In genomic region chr13:23698996-23699395, GRCm38 (mm10) we compare ENCODE assay signal across 9 mouse cellular contexts. TPM values are rescaled to one million over a fixed set of nuclear protein-coding genes. Genes with fewer than 3 reads are reported as not detected.
A peak's percentile ranks its signal among the peaks of the same experiment; 100 is the strongest.
DNase-seq lines count a peak whose midpoint lies in the region; ATAC-seq and TF ChIP-seq lines count a peak whose summit lies in the region.
"Had no signal": no experiment of that assay in that cellular context is flagged by ENCODE, and none has a peak within 500 bp of the region (broad histone marks: within the 10 kb centered on the region; RNA-seq: fewer than 3 reads in every experiment).

No protein-coding gene starts in this region.

- intact Hi-C loops in heart, postnatal 10 days (cut with DNase I), result loop anchor here (2.0 to 5.0 kb wide), 3 partner anchors 76 to 1647 kb away; partner anchors contain the start of gene Hist1h1e

- no peaks in the 10 kb centered on the region for H3K27me3 ChIP-seq in thymus, adult 2 months (ENCODE audit: control insufficient read depth, insufficient read depth, low read length)
- H3K27me3 ChIP-seq in liver, embryonic 16.5 days (ENCODE audit: control insufficient read depth, insufficient read depth, low read depth, low read length), result no peaks in the 10 kb centered on the region

- no peaks in the 10 kb centered on the region for H3K9me3 ChIP-seq in liver, embryonic 16.5 days (replicated peaks; ENCODE audit: control insufficient read depth, low read length)

- DNase-seq in heart, adult 11 months, result peak; percentile 83
- no peak for DNase-seq in heart, postnatal 10 days
- DNase-seq in thymus, adult 2 months, result peak; percentile 2
- DNase-seq in thymus, postnatal 4 days, result no peak
- peak; percentile 1 for DNase-seq in yolk sac, embryonic 10.5 days (ENCODE audit: low spot score)
- no peak for DNase-seq in urinary bladder, postnatal 14 days (ENCODE audit: low spot score)
- DNase-seq in urinary bladder, postnatal 4 days (ENCODE audit: low spot score in 2 of 2), result no peak

- H3K36me3 ChIP-seq in thymus, adult 2 months (ENCODE audit: control insufficient read depth, insufficient read depth, low read length), result no peaks in the 10 kb centered on the region
- H3K36me3 ChIP-seq in liver, embryonic 16.5 days (ENCODE audit: control insufficient read depth, insufficient read depth), result no peaks in the 10 kb centered on the region

- H3K9ac ChIP-seq in liver, embryonic 16.5 days (ENCODE audit: low read depth, low read length), result no peak overlapping the region

- peak overlapping the region; percentile 58 for H3K4me2 ChIP-seq in liver, embryonic 16.5 days (ENCODE audit: low read depth, low read length)

- no peak for ATAC-seq in liver, embryonic 16.5 days (ENCODE audit: low read depth)

- 93% methylated on average over 6 of the region's 6 CpGs for WGBS in thymus, adult 2 months
- WGBS in liver, embryonic 16.5 days (ENCODE audit: insufficient replicate concordance), result 69% methylated on average over 6 of the region's 6 CpGs

- H3K4me3 ChIP-seq in thymus, adult 2 months (ENCODE audit: control insufficient read depth, insufficient read depth, low read length), result no peak overlapping the region
- no peak overlapping the region for H3K4me3 ChIP-seq in liver, embryonic 16.5 days (ENCODE audit: low read depth, low read length)

- TF ChIP-seq POLR2A in thymus, adult 2 months (IDR thresholded peaks at IDR 0.05; ENCODE audit: control insufficient read depth, extremely low read depth, insufficient read depth, low read length, poor library complexity), result no peak

- peaks cover 11% of the 10 kb centered on the region for H3K4me1 ChIP-seq in thymus, adult 2 months (replicated peaks; ENCODE audit: control insufficient read depth, insufficient read depth, low read length)
- H3K4me1 ChIP-seq in liver, embryonic 16.5 days (ENCODE audit: control insufficient read depth, low read depth, low read length), result peaks cover 24% of the 10 kb centered on the region

- TF ChIP-seq CTCF in thymus, adult 2 months (IDR thresholded peaks at IDR 0.05; ENCODE audit: borderline replicate concordance, control insufficient read depth, extremely low read depth, insufficient read depth, low read length, poor library complexity), result no peak

- H3K27ac ChIP-seq in thymus, adult 2 months (ENCODE audit: control insufficient read depth, insufficient read depth, low read length), result no peak overlapping the region
- H3K27ac ChIP-seq in liver, embryonic 16.5 days (ENCODE audit: low read length), result peak overlapping the region; percentile 98

RNA-seq across cellular contexts. Expression of gene Hist1h4c, which starts 0.7 kb away (rescaled TPM):
- total RNA-seq in heart, postnatal 10 days (2021), result 100 to 1,000 TPM; 105 to 116 TPM
- 69.8 and 70.6 TPM in 2 replicates for polyA plus RNA-seq in thymus, adult 2 months (2012; rRNA removed)
- polyA plus RNA-seq in liver, embryonic 16.5 days (2015; fragmentation: Nextera tagmentation; extraction: Ambion mirVana), result 6.3 and 8.9 TPM in 2 replicates

RNA-seq across cellular contexts. Expression of gene Hist1h1t, which starts 3.4 kb away (rescaled TPM):
- under 1 TPM; 0.29 to 0.67 TPM for total RNA-seq in heart, postnatal 10 days (2021)
- polyA plus RNA-seq in thymus, adult 2 months (2012; rRNA removed), result 0.11 TPM in 1 of 2 replicates, not detected in the other
- polyA plus RNA-seq in liver, embryonic 16.5 days (2015; fragmentation: Nextera tagmentation; extraction: Ambion mirVana), result 0.13 TPM in 1 of 2 replicates, not detected in the other
- total RNA-seq: adrenal gland, postnatal 25 days had no signal

RNA-seq across cellular contexts. Expression of gene Hfe, which starts 11.7 kb away (rescaled TPM):
- total RNA-seq in heart, postnatal 10 days (2021), result 10 to 100 TPM; 26.7 to 32.4 TPM
- polyA plus RNA-seq in thymus, adult 2 months (2012; rRNA removed), result 9.8 and 13.5 TPM in 2 replicates
- polyA plus RNA-seq in liver, embryonic 16.5 days (2015; fragmentation: Nextera tagmentation; extraction: Ambion mirVana), result 16.0 and 16.3 TPM in 2 replicates

RNA-seq across cellular contexts. Expression of gene Hist1h2bc, which starts 15.0 kb away (rescaled TPM):
- total RNA-seq in heart, postnatal 10 days (2021), result 10 to 100 TPM; 50.8 to 51.3 TPM
- 153 and 154 TPM in 2 replicates for polyA plus RNA-seq in thymus, adult 2 months (2012; rRNA removed)
- polyA plus RNA-seq in liver, embryonic 16.5 days (2015; fragmentation: Nextera tagmentation; extraction: Ambion mirVana), result 202 and 220 TPM in 2 replicates

RNA-seq across cellular contexts. Expression of gene Hist1h2ac, which starts 15.2 kb away (rescaled TPM):
- total RNA-seq in heart, postnatal 10 days (2021), result 1 to 10 TPM; 5.1 to 6.2 TPM
- polyA plus RNA-seq in thymus, adult 2 months (2012; rRNA removed), result 11.0 and 12.9 TPM in 2 replicates
- 1.2 and 1.5 TPM in 2 replicates for polyA plus RNA-seq in liver, embryonic 16.5 days (2015; fragmentation: Nextera tagmentation; extraction: Ambion mirVana)

Comparison
In these comparisons a context has a peak if more than half of its experiments do, and no peak if none do; other contexts are left out.
1. DNase-seq: peak in heart, adult 11 months (single experiment), thymus, adult 2 months (single experiment) and yolk sac, embryonic 10.5 days (single experiment); none in heart, postnatal 10 days (0 of 2), thymus, postnatal 4 days (single experiment), urinary bladder, postnatal 14 days (single experiment) and urinary bladder, postnatal 4 days (0 of 2).